Comparison of ENCODE assay signal across 8 mouse cellular contexts in the genomic region with DNA sequence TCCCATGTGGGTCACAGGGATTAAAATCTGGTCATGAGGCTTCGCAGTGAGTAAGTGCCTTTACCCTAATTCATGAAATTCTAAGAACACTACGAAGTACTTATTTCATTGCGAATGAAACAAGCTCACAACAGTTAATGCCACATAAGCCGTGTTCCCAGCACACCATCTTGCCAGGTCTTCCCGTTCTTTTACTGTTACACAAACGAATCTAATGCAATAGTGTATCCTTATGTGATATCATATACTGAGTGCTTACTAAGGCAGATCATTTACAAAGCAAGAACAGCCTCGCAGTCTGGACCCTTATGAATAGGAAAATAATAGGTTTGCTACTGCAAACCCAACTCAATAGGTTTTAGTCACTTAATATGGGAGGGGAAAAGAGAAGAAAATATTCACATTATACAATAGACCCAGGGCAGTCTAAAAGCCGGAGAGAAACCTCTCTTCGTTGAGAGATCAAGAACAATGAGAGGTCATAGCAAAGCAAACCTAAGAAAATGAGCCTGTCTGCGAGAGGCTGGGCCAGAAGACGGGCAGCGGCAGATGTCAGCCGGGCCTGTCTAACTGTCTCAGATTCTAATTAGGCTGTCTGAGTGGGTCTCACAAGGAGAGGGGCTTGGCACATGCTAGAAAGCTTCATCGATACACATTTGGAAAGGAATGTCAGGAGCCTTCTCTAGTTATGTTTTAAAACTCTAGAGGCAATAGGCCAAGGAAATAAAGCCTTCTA. TPM values are rescaled to one million over a fixed set of nuclear protein-coding genes. Genes with fewer than 3 reads are reported as not detected.
DNase-seq lines count a peak whose midpoint lies in the region; ATAC-seq and TF ChIP-seq lines count a peak whose summit lies in the region.

No protein-coding gene starts in this region.

- WGBS in limb, embryonic 10.5 days: 47% methylated on average over 14 of the region's 14 CpGs
- 31% methylated on average over 14 of the region's 14 CpGs for WGBS in neural tube, embryonic 13.5 days

- peaks cover 45% of the 10 kb centered on the region for H3K79me3 ChIP-seq in C2C12 (ENCODE audit: low read depth)

- peak overlapping the region; percentile 89 for H3K9ac ChIP-seq in neural tube, embryonic 13.5 days

- H3K36me3 ChIP-seq in C2C12 (ENCODE audit: control insufficient read depth, insufficient read depth): peaks cover 21% of the 10 kb centered on the region
- peaks cover 31% of the 10 kb centered on the region for H3K36me3 ChIP-seq in limb, embryonic 10.5 days
- peaks cover 19% of the 10 kb centered on the region for H3K36me3 ChIP-seq in neural tube, embryonic 13.5 days

- H3K27me3 ChIP-seq in C2C12 (ENCODE audit: control insufficient read depth, insufficient read depth, insufficient read length): no peaks in the 10 kb centered on the region
- H3K27me3 ChIP-seq in limb, embryonic 10.5 days (ENCODE audit: low read depth, poor library complexity, severe bottlenecking): no peaks in the 10 kb centered on the region
- no peaks in the 10 kb centered on the region for H3K27me3 ChIP-seq in neural tube, embryonic 13.5 days

- TF ChIP-seq CTCF in C2C12 (IDR thresholded peaks at IDR 0.05; ENCODE audit: control insufficient read depth, insufficient read depth, insufficient read length): no peak
- no peak for TF ChIP-seq CTCF in embryonic fibroblast, embryonic 13.5 days (IDR thresholded peaks at IDR 0.05; ENCODE audit: borderline replicate concordance, insufficient read depth, low read length)

- no peaks in the 10 kb centered on the region; the same call in 1 of the 2 replicates for H3K4me1 ChIP-seq in embryonic fibroblast, embryonic 13.5 days (ENCODE audit: control insufficient read depth, insufficient read depth, low read length)
- H3K4me1 ChIP-seq in limb, embryonic 10.5 days: peaks cover 9% of the 10 kb centered on the region; the same call in 1 of the 2 replicates
- peaks cover 24% of the 10 kb centered on the region for H3K4me1 ChIP-seq in neural tube, embryonic 13.5 days (replicated peaks)

- DNase-seq in frontal cortex, postnatal 10 days (ENCODE audit: low spot score in 2 of 2): no peak
- DNase-seq in limb, embryonic 10.5 days (ENCODE audit: low spot score): no peak
- DNase-seq in urinary bladder, postnatal 10 days (ENCODE audit: low spot score): no peak
- no peak for DNase-seq in layer of hippocampus, adult 9-11 months

- peak overlapping the region; percentile 67 for H3ac ChIP-seq in C2C12 (ENCODE audit: control insufficient read depth, insufficient read length, low read depth)

- peak overlapping the region; percentile 66 for H3K4me2 ChIP-seq in neural tube, embryonic 13.5 days

- H3K4me3 ChIP-seq in C2C12 (ENCODE audit: insufficient read depth, poor library complexity, severe bottlenecking): peak overlapping the region; percentile 74
- H3K4me3 ChIP-seq in embryonic fibroblast, embryonic 13.5 days (ENCODE audit: insufficient read depth, low read length): peak overlapping the region; percentile 71
- H3K4me3 ChIP-seq in limb, embryonic 10.5 days: peak overlapping the region; percentile 77
- H3K4me3 ChIP-seq in neural tube, embryonic 13.5 days: peak overlapping the region; percentile 82

- peak overlapping the region; percentile 87 for H3K27ac ChIP-seq in embryonic fibroblast, embryonic 13.5 days (ENCODE audit: insufficient read depth, low read length)
- H3K27ac ChIP-seq in limb, embryonic 10.5 days: peak overlapping the region; percentile 98
- peak overlapping the region; percentile 96 for H3K27ac ChIP-seq in neural tube, embryonic 13.5 days (replicated peaks)

- TF ChIP-seq POLR2A in embryonic fibroblast, embryonic 13.5 days (IDR thresholded peaks at IDR 0.05; ENCODE audit: low read depth, low read length): peak; percentile 37; the same call in 1 of the 2 replicates

- ATAC-seq in frontal cortex, adult (ENCODE audit: low TSS enrichment): 0 out of 2 replicates have a peak, but pooled peaks have one; percentile 13
- peak; percentile 50 for ATAC-seq in neural tube, embryonic 13.5 days (ENCODE audit: low read depth)

- H3K9me3 ChIP-seq in limb, embryonic 10.5 days (replicated peaks): no peaks in the 10 kb centered on the region
- H3K9me3 ChIP-seq in neural tube, embryonic 13.5 days: no peaks in the 10 kb centered on the region

- peaks cover 58% of the 10 kb centered on the region for H3K79me2 ChIP-seq in C2C12 (ENCODE audit: control insufficient read depth, insufficient read depth)

TF ChIP-seq in C2C12, 6 proteins besides CTCF, POLR2A, EP300 and RAD21:
- TF ChIP-seq MYOG (IDR thresholded peaks at IDR 0.05; ENCODE audit: control insufficient read depth, extremely low read depth, insufficient read length) (no peak), MYOD1 (IDR thresholded peaks at IDR 0.05; ENCODE audit: control insufficient read depth, insufficient read length, low read depth) (peak; percentile 74)

RNA-seq across cellular contexts. Expression of gene Abracl, which starts 1.3 kb away (rescaled TPM):
- 155 TPM for polyA plus RNA-seq in C2C12 (2012; fragmentation: generic; extraction: Trizol)
- polyA plus RNA-seq in embryonic fibroblast, embryonic 13.5 days (2011; ENCODE audit: insufficient read length, low read depth, missing spikeins): 224 and 302 TPM in 2 replicates
- 158 and 163 TPM in 2 replicates for polyA plus RNA-seq in limb, embryonic 10.5 days (2016; fragmentation: Nextera tagmentation; extraction: Ambion mirVana)
- polyA plus RNA-seq in neural tube, embryonic 13.5 days (2015; fragmentation: Nextera tagmentation; extraction: Ambion mirVana): 99.0 and 103 TPM in 2 replicates

RNA-seq across cellular contexts. Expression of gene Reps1, which starts 33.9 kb away (rescaled TPM):
- 28.9 TPM for polyA plus RNA-seq in C2C12 (2012; fragmentation: generic; extraction: Trizol)
- 42.6 and 57.3 TPM in 2 replicates for polyA plus RNA-seq in embryonic fibroblast, embryonic 13.5 days (2011; ENCODE audit: insufficient read length, low read depth, missing spikeins)
- polyA plus RNA-seq in limb, embryonic 10.5 days (2016; fragmentation: Nextera tagmentation; extraction: Ambion mirVana): 17.8 and 18.3 TPM in 2 replicates
- polyA plus RNA-seq in neural tube, embryonic 13.5 days (2015; fragmentation: Nextera tagmentation; extraction: Ambion mirVana): 16.7 and 22.3 TPM in 2 replicates
